Mouse (Mus musculus): ENCODE data around the gene Islr.

DNA sequence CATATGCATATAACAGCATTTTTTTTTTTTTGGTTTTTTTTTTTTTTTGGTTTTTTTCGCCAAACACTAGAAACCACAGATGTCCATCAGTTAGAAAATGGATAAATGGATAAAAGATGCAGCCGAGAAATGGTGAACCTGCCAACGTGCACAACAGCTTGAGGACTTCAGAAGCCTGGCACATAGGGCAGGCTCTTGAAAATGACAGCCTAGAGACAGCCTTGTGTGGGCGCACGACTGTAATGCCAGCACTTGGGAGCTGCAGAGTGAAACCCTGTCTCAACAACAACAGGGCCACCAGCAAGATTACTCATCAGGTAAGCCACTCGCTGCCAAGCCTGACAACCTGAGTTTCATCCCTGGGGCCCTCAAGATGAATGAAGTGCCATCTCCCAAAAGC, 34.7 kb downstream of the Islr start:
- TF ChIP-seq POLR2A (IDR thresholded peaks at IDR 0.05; ENCODE audit: borderline replicate concordance, low read depth, low read length) = no peak
- TF ChIP-seq CTCF (IDR thresholded peaks at IDR 0.05; ENCODE audit: low read depth, low read length) = no peak
